Mouse (Mus musculus) monocyte, adult 2 months (primary cell): ENCODE data around the gene Atp2a3.

Source experiments
- DNase-seq, 2 experiments: peaks; one replicate each; pipeline ENCODE4 v3.0.0; 2022; ENCODE audit warnings: low spot score in 2 of 2, low read depth in 1 of 2

The Atp2a3 gene

DNA sequence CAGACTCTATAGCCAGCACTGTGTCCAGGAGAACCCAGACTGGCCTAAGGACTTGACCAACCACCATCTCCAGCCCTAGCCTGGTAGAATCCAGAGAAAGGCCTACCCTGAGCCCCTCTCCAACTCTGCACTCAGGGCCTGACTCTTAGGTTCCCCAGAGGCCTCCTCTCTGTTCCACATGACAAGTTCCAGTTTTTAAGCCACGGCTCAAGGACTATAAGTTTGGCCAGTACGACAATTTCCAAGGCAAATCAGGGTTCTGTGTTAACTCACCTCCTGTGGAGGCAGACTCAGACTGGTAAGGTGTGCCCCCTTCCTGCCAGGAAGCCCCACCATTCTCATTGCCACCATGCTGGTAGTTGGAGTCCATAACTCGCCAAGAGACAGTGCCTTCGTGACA is 6.8 kb upstream of the Atp2a3 start:
- no peak for DNase-seq

DNA sequence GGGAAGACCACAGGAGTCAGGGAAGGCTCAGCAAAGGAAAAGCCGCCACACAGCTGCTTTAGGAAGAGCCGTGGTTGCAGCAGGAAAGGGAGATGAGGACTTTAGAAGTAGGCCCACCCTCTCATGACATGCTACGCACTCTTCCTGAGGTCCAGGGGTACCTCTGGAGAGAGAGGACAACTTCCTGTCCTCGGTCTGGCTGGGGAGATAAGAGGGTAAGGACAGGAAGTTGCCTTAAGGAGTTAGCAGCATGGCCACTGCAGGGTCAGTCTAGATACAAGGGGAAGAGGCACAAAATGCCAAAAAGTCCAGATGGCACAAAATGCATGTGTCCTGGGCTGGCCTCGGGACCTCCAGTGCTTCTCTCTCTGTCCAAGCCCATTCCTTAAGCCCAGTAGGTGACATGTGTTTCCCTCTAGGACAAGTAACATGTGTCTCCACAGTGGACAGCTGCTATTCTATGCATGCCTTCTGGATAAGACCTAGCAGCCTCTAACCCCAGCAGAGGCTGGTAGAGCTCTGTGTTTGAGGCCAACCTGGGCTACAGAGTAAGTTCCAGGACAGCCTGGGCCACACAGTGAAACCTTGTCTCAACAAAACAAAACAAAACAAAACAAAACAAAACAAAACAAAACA is 5.5 kb upstream of the Atp2a3 start:
- DNase-seq, result no peak

DNA sequence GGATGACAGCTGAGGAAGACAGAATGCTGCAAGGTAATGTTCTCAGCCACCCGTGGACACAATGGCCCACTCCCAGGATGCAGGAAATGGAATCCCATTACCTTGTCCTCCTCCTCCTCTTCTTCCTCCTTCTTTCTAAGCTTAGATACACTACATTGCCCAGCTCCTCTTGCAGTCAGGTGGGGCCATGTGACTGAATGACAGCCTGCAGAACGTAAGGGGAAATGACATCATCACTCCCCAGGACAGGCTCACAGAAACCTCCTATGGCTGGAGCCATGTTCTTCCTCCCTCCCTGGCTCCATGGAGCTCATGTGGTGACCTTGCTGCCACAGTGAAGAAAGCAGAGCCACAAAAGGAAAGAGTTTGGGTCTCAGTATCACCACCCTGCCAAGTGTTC is 3.7 kb upstream of the Atp2a3 start:
- DNase-seq, result no peak

DNA sequence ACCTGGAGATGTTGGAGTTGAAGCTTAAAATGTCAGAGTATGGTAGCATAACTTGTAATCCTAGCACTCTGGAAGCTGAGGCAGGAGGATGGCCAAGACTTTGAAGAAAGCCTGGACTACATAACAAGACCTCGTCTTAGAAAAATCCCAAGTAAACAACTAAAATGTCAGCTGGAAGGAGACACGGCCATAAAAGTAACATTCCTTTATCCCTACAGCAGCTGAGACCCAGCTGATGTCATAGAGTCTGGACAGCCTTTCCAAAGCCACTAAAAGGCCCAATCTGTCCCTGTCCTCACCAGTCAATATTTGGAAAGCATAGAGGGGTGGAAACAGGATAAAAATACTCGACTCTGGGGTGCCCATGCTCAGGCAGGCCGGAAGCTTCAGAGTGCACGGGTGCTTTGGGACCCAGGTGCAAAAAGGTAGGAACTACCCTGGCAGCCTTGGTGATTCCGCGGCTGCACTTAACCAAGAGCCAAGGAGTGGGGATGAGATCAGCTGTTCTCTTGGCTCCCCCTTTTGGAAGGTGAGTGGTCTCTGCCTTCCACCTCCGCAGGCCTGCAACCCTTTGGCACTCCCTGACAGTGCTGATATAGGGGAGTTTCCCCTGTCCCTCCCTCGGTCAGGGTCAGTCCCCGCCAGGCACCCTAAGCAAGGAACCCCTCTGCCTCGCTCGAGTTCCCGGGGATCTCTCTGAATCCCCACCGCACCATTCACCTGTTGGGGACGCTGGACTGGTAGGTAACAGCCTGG is 867 bp upstream of the Atp2a3 start:
- no peak for DNase-seq

DNA sequence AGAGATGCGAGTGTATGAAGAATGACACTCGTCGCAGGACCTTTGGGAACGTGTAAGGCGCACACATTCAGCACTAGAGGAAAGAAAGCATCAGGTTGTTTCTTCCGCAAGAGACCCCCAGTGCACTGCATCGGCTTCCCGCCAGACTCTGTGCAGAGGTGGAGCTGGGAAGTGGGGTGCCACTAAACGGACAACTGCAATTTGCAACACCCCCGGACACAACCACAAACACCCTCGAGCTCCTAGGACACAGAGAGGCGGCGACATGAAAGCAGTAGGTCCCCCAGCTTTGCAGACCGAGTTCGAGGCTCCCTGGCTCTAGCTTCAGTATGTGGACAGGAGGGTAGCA is 272 bp upstream of the Atp2a3 start:
- DNase-seq, result no peak

DNA sequence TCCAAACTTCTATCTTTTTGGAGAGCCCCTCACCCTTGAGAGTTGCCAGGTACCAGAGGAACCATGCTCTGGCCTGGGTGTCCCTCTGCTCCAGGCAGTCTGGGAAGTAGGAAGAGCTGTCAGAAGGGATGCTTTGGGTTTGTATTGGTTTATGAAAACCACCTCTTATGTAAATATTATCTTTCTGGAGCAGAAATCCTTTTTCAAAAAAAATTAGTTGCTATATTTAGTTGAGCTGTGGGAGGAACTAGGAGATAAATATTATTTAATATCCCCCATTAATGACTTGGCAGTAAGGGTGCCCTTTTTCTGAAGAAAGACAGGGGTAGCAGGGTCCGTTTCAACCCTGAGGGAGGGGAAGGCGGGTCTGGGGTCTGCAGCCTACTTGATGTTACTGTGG is 1.4 kb downstream of the Atp2a3 start:
- DNase-seq, result no peak

DNA sequence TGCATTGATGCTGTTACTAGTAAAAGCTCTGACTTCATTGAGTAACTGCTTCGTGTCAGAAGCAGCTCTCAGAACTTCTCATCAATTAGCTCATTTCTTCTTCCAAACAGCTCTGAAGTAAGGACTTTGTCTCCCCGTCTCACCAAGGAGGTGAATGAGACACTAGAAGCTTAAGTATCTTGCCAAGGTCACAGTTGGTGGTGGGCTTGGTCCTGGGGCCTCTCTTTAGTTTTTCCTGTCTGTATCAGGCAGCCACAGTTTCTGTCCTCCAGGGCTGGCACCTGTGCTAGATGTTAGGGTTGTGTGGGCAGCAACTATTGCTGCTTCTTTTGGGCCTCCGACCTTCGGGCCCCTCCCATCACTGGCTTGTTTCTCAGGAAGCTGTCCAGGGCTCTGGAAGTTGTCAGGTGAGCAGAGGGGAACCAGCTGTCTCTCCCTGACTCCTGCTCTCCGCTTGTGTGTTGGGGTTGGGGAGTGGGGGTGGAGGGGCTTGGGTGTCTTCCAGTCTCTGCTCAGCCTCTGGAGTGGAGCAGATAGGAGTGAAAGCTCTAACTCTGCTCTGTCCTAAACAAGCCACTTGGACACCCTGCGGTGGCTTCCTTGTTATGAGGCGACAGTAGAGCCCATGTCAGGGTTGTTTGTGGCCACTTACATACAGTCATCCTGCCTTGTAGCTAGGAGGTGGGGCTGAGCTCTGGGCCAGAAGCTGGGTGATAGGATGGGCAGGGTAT is 2.3 kb downstream of the Atp2a3 start:
- no peak for DNase-seq

DNA sequence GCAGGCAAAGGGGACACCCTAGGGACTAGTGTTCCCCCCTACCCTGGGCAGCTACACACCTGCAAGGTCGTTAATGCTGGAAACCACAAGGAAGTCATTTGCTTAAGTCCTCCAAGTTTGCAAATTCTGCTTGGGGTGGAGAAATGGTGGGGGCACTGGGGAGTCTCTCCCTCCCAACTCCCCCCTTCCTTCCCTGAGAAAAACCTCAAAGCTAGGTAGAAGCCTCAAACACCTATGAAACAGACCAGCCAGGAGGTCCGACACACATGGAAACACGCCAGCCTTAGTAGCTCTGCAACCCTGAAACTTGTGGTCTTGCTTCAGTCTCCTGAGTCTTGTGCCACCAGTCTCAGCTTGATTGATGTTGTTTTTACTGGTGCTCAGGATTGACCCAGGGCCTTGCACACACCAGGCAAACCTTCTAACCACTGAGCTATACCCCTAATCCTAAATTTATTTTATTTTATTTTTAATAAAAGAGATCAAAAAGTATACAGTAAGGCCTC is 2.9 kb downstream of the Atp2a3 start:
- DNase-seq, result no peak

DNA sequence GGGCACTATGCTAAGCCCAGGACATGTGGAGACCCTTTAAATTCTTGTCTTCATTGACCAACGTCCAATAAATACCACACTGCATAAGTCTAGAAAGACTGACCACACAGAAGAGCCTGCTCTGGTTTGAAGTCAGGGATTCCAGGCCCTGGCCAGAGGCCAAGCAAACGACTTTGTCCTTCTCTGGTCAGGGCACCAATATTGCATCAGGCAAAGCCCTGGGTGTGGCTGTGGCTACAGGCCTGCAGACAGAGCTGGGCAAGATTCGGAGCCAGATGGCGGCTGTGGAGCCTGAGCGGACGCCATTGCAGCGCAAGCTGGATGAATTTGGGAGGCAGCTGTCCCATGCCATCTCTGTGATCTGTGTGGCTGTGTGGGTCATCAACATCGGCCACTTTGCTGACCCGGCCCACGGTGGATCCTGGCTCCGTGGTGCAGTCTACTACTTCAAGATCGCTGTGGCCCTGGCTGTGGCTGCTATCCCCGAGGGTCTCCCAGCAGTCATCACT is 14.1 kb downstream of the Atp2a3 start:
- no peak for DNase-seq

DNA sequence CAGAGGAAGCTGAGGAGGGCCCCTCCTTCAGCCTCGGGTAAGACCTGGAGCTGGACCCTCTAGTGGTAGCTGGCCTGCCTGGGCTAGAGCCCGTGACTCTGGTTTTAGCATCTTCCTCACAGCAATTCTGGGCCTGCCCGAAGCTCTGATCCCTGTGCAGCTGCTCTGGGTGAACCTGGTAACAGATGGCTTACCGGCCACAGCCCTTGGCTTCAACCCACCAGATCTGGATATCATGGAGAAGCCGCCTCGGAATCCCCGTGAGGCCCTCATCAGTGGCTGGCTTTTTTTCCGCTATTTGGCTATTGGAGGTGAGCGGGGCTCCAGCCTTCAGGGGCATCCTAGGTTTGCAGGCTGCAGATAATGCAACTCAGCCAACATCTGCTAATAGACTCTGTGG is 21.5 kb downstream of the Atp2a3 start:
- DNase-seq, result no peak

DNA sequence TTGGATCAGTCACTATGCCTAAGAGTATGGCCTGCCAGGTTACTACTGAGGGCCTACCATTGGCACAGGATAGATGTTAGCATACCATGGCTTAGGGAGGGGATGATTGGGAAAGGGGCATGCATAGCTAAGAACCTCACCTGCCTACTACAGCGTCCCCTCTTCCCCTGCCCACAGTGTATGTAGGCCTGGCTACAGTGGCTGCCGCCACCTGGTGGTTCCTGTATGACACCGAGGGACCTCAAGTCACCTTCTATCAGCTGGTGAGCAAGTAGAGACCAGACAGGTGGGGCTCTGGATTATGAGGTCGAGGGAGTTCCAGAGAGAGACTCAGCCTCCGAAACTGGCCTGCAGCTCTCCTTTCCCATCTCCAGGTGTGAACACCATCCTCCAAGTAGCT is 22.3 kb downstream of the Atp2a3 start:
- no peak for DNase-seq

DNA sequence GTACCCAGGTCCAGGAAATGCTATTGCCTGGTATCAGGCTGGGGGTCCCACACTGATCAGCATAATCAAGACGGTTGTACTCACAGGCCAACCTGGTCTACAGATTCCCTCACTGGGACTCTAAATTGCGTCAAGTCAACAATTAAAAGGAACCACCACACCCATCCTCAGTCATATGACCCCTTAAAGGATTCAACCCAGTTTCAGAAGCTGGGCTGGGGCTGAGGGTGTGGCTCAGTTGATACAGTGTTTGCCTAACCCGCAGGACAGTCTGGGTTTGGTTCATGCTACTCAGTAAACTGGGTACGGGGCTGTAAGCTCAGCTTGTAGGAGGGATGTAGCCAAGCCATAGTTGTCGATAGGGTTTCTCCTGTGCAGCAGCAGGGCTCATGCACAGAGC is 25.8 kb downstream of the Atp2a3 start:
- DNase-seq, result peak; percentile 37 to 49

DNA sequence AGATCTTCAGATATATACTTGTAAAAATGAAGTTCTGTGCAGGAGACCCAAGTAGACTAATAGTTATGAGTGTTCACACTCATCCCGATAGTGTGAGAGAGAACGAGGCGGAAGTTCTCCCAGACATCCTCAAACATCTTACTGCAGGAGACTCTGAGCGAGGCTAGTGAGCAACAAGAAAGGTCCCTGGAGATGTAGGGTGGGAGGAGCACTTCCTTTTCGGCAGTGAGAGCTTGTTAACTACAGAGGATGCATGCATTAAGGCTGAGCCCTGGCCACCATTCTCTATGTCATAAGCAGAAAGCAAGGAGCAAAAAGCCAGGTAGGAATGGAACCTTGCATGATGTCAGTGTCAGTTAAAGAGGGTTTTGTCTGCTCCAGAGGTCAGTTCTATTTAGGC is 26.3 kb downstream of the Atp2a3 start:
- DNase-seq, result no peak

DNA sequence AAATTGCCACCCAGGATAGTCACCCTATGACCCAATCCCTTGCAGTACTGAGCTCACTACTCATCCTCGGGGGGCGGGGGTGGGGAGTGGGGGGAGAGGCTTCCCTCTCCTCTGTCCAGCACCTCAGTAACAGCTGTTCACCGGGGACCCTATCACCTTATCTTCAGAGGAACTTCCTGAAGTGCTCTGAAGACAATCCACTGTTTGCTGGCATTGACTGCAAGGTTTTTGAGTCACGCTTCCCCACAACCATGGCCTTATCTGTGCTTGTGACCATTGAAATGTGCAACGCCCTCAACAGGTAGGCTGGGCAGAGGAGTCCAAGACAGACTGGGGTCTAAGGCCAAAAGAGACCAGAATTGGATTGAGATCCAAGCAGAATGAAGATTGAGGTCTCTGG is 26.8 kb downstream of the Atp2a3 start:
- no peak for DNase-seq

DNA sequence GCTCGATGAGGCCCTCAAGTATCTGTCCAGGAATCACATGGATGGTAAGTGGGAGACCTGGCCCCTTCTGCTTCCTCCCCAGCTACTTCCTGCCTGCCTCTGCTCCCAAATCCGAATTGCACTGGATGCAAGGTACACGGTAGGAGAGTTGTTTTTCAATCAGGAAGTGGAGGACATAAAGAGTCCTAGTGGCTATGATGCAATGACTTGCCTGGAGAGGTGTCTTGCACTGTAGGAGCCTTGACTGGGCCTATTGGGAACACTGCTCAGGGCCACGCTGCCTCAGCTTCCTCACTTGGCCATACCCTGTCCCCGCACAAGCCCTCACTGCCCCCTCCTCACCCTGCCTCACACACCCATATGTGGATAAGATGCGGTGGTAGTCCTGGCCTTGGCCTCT is 28.1 kb downstream of the Atp2a3 start:
- no peak for DNase-seq

DNA sequence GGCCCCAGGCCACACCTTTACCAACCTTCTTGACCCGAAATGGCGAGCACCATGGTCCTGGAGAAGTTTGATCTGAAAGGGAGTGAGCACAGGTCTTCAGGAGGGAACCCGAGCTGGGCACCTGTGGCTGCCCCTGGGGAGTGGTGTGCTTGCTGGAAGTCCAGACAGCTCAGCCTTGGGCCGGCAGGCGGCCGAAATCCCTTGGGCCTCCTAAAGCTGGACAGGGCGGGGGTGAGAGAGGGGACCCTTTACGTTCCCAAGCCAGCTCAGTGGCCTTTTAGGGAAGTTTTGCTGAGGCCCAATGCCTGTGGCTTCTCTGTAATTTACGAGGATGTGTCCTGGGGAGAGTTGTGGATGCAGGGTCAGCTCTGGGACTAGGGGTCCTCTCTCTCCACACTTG is 29.7 kb downstream of the Atp2a3 start:
- DNase-seq, result no peak

DNA sequence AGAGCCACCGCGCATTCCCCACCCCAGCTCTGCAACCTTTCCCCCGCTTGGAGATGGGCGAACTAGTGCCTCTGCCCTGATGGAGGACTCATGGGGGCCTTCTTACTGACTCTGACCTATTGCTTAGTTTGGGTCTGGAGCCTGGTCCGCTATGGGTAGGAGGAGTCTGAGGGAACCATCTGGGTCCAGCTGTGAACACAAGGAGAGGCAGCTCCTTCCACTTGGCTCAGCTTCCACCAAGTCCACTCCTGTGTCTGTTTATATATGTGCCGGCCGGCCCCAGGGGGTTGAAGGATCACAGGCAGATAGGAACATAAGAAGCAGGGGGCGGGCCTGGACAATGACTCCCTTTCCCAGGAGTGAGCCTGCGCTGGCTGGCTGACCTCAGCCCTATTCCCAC is 31.0 kb downstream of the Atp2a3 start:
- no peak for DNase-seq

DNA sequence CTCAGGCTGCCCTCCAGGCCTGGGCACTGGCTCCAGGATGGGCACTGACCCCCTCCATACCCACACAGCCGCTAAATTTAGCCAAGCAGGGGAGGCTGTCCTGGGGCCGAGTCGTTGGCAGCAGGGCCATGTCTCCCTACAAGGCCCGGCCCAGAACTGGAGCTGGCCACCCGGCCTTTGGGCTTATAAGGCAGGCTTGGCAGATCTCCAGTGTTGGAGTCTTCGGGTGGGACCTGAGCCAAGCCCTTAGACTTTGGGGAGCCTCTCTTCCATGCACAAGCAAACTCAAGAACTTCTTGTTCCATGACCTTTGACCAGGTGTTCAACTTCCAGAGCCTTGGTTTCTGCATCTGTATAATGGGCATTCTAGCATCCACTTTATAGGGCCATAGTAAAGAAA is 35.4 kb downstream of the Atp2a3 start:
- no peak for DNase-seq

DNA sequence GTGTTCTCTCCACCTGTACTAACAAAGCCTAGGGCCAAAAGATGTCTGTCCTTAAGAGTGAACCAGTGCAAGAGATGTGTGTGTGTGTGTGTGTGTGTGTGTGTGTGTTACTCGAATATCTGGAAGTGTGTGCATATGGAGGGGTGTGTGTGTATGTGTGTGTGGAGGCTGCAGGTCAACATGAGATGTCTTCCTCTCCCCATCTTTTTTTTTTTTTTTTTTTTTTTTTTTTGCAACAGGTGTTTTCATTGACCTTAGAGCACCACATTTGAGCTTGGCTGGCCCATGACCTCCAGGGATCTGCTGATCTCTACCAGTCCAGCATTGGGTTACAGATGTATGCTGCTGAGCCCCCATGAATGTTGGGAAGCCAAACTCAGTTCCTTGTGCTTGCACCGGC is 35.8 kb downstream of the Atp2a3 start:
- DNase-seq, result no peak

DNA sequence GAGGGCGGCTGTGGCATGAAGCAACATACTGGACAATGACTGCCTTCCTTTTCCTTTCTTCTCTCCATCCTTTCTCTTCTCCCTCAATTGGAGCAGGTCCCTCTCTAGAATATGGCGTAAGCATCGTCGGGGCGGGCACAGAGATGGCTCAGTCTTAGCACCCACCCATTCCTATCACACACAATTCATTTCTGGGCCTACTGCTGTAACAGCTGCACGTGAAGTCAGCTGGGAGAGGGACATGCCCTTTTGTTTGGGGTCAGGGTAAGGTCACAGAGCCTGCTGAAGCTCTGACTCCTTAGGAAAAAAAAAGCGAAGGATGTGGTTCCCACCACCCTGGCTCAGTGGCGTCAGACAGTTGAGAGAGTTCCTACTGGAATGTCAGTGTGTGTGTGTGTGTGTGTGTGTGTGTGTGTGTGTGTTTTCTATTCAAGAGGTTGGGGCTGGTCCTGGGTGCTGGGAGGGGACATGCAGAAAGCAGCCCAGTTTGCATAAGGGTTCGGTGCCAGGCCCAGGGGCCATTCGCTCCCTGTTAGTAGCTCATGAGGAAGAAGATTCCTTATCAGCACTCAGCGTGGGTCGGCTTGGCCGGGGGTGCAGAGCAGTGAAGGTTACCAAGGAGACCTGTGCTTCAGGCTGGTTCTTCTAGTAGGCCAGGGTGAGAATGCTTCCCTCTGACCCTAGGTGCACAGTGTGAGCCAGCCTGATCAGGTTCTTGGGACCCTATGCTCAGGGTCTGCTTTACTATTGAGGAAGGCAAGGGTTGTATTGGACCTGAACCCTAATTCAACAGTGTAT is 36.8 kb downstream of the Atp2a3 start:
- DNase-seq, result no peak

DNA sequence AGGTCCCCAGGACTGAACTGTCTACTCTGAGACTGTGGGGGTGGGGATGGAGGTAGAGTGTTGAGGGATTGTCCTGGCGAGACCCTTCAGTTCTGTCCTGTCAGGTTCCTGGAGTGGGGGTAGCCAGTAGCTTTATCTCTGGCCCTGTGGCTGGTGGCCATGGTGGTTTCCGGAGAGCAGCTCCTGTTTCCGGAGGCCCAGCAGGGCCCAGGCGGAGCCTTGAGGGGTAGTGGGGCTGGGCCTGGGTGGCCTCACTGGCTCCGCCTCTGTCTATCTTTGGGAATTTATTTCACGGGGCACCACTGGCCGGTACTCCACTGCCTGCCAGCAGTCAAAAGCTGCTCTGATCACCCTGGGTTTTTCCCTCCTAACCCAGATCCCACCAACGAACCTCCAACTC is 37.8 kb downstream of the Atp2a3 start, which contains the start of gene P2rx1:
TSS of gene P2rx1 (plus strand) at position 333 of the 400 bp plus-strand sequence.
- DNase-seq, result no peak
